Mouse (Mus musculus): ENCODE measurements at regions not wholly inside any gene's neighbourhood (a gene's known extent, or its start where the extent isn't known, plus 50 kb on each side); places are given as distances from the start of the nearest gene placed in this dataset.
A peak's percentile ranks its signal among the peaks of the same experiment; 100 is the strongest.

DNA sequence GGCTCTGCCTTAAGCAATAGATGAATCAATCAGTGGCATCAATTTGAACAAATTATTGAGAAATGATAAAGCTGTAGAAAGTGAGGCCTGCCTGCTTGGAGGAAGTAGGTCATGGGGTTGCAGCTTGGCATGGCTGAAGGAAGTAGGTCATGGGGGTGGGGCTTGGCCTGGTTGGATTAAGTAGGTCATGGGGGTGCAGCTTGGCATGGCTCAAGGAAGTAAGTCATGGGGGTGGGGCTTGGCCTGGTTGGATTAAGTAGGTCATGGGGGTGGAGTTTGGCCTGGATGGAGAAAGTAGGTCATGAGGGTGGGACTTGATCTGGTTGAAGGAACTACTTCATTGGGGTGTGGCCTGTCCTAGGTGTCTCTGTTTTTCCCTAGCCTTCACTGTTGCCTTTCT, 106.8 kb upstream of the Dap start:
- TF ChIP-seq CTCF (IDR thresholded peaks at IDR 0.05; ENCODE audit: low read depth): no peak
- no peaks in the 10 kb centered on the region for H3K4me1 ChIP-seq (ENCODE audit: insufficient read depth)
- no peak overlapping the region for H3K9ac ChIP-seq
- no peak for ATAC-seq (ENCODE audit: insufficient read depth)
- no peak for DNase-seq
- no peaks in the 10 kb centered on the region for H3K36me3 ChIP-seq (ENCODE audit: insufficient read depth)
- no peak overlapping the region for H3K27ac ChIP-seq (ENCODE audit: low read depth)
- no peak overlapping the region for H3K4me3 ChIP-seq (ENCODE audit: low read depth, low read length)
- H3K27me3 ChIP-seq (ENCODE audit: insufficient read depth, low read length): no peaks in the 10 kb centered on the region
- no peaks in the 10 kb centered on the region for H3K9me3 ChIP-seq (ENCODE audit: low read depth, low read length)
- H3K4me2 ChIP-seq: no peak overlapping the region

- H3K9me3 ChIP-seq (ENCODE audit: low read depth, low read length): no peaks in the 10 kb centered on the region
- no peaks in the 10 kb centered on the region for H3K36me3 ChIP-seq (ENCODE audit: insufficient read depth)
- WGBS: 36% methylated on average over 6 of the region's 6 CpGs
- H3K27me3 ChIP-seq (ENCODE audit: insufficient read depth, low read length): no peaks in the 10 kb centered on the region
- H3K4me1 ChIP-seq (ENCODE audit: insufficient read depth): no peaks in the 10 kb centered on the region
- ATAC-seq (ENCODE audit: insufficient read depth): peak; percentile 82
- no peak for TF ChIP-seq CTCF (IDR thresholded peaks at IDR 0.05; ENCODE audit: low read depth)
- no peak overlapping the region for H3K4me3 ChIP-seq (ENCODE audit: low read depth, low read length)
- DNase-seq: peak; percentile 81
- H3K9ac ChIP-seq: no peak overlapping the region
- no peak overlapping the region for H3K4me2 ChIP-seq
- 0 out of 2 replicates have a peak overlapping the region, but pooled peaks have one; percentile 12 for H3K27ac ChIP-seq (ENCODE audit: low read depth)
Observed at GRCm38 (mm10) chr15:31120147-31120546, 104.0 kb upstream of the Dap start.

DNA sequence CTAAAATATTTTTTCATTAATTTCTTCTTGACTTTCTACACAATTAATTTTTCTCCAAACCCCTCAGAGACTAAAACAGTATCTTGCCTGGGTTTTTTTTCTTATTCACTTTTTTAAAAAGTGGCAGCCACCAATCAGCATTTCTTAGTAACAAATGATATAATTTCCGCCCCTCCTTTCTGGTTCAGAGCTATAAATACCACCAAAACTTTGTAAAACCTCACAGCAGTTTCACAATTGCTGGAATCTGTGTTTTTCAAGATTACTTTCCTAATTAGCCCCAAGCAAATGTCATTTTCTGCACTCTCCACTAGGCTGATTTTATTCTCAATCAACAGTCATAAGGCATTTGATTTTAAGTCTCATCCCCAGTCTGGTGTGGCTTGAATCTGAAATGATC, 98.3 kb upstream of the Dap start:
- Histone ChIP-seq H3K4me1 (ENCODE audit: insufficient read depth) (no peaks in the 10 kb centered on the region), H3K27ac (ENCODE audit: low read depth) (no peak overlapping the region), H3K27me3 (ENCODE audit: insufficient read depth, low read length) (no peaks in the 10 kb centered on the region), H3K9ac (no peak overlapping the region), H3K4me2 (no peak overlapping the region), H3K36me3 (ENCODE audit: insufficient read depth) (no peaks in the 10 kb centered on the region), H3K9me3 (ENCODE audit: low read depth, low read length) (no peaks in the 10 kb centered on the region), H3K4me3 (ENCODE audit: low read depth, low read length) (no peak overlapping the region)
- DNase-seq: no peak
- no peak for TF ChIP-seq CTCF (IDR thresholded peaks at IDR 0.05; ENCODE audit: low read depth)
- no peak for ATAC-seq (ENCODE audit: insufficient read depth)
- WGBS: 80% methylated on average over 1 of the region's 1 CpGs

GRCm38 (mm10) chr15:31126999-31127398, 97.1 kb upstream of the Dap start:
- H3K36me3 ChIP-seq (ENCODE audit: insufficient read depth): no peaks in the 10 kb centered on the region
- H3K4me2 ChIP-seq: no peak overlapping the region
- H3K9me3 ChIP-seq (ENCODE audit: low read depth, low read length): no peaks in the 10 kb centered on the region
- H3K27ac ChIP-seq (ENCODE audit: low read depth): no peak overlapping the region
- H3K4me3 ChIP-seq (ENCODE audit: low read depth, low read length): no peak overlapping the region
- no peak overlapping the region for H3K9ac ChIP-seq
- DNase-seq (no peak), ATAC-seq (ENCODE audit: insufficient read depth) (no peak)
- 44% methylated on average over 3 of the region's 3 CpGs for WGBS
- no peaks in the 10 kb centered on the region for H3K27me3 ChIP-seq (ENCODE audit: insufficient read depth, low read length)
- TF ChIP-seq CTCF (IDR thresholded peaks at IDR 0.05; ENCODE audit: low read depth): no peak
- no peaks in the 10 kb centered on the region for H3K4me1 ChIP-seq (ENCODE audit: insufficient read depth)

DNA sequence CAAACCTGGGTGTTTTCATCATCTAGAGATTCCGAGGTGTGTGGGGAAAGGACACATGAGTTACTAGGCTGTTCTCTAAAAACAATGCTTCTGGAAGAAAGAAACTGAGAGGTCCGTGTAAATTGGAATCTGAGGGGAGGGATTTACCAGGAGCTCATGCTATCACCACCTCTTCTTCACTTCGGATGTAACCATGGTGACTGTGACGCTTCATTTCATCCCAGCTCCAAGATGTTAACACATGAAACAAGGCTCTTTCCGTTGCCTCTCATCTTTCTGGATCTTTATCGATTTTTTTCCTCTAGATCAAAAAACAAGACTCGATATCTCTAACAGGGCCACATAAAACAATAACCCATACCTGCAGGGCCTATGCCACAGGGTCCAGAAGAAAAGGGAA, 89.2 kb upstream of the Dap start:
- Histone ChIP-seq H3K4me1 (ENCODE audit: insufficient read depth) (no peaks in the 10 kb centered on the region), H3K9me3 (ENCODE audit: low read depth, low read length) (no peaks in the 10 kb centered on the region), H3K36me3 (ENCODE audit: insufficient read depth) (no peaks in the 10 kb centered on the region), H3K4me2 (no peak overlapping the region), H3K27ac (ENCODE audit: low read depth) (no peak overlapping the region), H3K27me3 (ENCODE audit: insufficient read depth, low read length) (no peaks in the 10 kb centered on the region), H3K4me3 (ENCODE audit: low read depth, low read length) (no peak overlapping the region), H3K9ac (no peak overlapping the region)
- DNase-seq: no peak
- WGBS: 61% methylated on average over 7 of the region's 7 CpGs
- no peak for TF ChIP-seq CTCF (IDR thresholded peaks at IDR 0.05; ENCODE audit: low read depth)
- no peak for ATAC-seq (ENCODE audit: insufficient read depth)

GRCm38 (mm10) chr15:31138637-31139036, 85.5 kb upstream of the Dap start:
- Histone ChIP-seq H3K27me3 (ENCODE audit: insufficient read depth, low read length) (no peaks in the 10 kb centered on the region), H3K27ac (ENCODE audit: low read depth) (no peak overlapping the region), H3K4me1 (ENCODE audit: insufficient read depth) (no peaks in the 10 kb centered on the region), H3K9ac (no peak overlapping the region), H3K4me3 (ENCODE audit: low read depth, low read length) (no peak overlapping the region), H3K4me2 (no peak overlapping the region), H3K9me3 (ENCODE audit: low read depth, low read length) (no peaks in the 10 kb centered on the region), H3K36me3 (ENCODE audit: insufficient read depth) (no peaks in the 10 kb centered on the region)
- DNase-seq (no peak), ATAC-seq (ENCODE audit: insufficient read depth) (no peak)
- no peak for TF ChIP-seq CTCF (IDR thresholded peaks at IDR 0.05; ENCODE audit: low read depth)
- 84% methylated on average over 6 of the region's 6 CpGs for WGBS

GRCm38 (mm10) chr15:31141750-31142149, 82.4 kb upstream of the Dap start:
- no peaks in the 10 kb centered on the region for H3K36me3 ChIP-seq (ENCODE audit: insufficient read depth)
- H3K9me3 ChIP-seq (ENCODE audit: low read depth, low read length): no peaks in the 10 kb centered on the region
- H3K4me3 ChIP-seq (ENCODE audit: low read depth, low read length): no peak overlapping the region
- no peak overlapping the region for H3K4me2 ChIP-seq
- DNase-seq (no peak), ATAC-seq (ENCODE audit: insufficient read depth) (no peak)
- no peaks in the 10 kb centered on the region for H3K27me3 ChIP-seq (ENCODE audit: insufficient read depth, low read length)
- 60% methylated on average over 4 of the region's 4 CpGs for WGBS
- no peak overlapping the region for H3K9ac ChIP-seq
- no peaks in the 10 kb centered on the region for H3K4me1 ChIP-seq (ENCODE audit: insufficient read depth)
- TF ChIP-seq CTCF (IDR thresholded peaks at IDR 0.05; ENCODE audit: low read depth): no peak
- no peak overlapping the region for H3K27ac ChIP-seq (ENCODE audit: low read depth)
